Mouse (Mus musculus) heart, embryonic 13.5 days (tissue): ENCODE measurements at regions not wholly inside any gene's neighbourhood (a gene's known extent, or its start where the extent isn't known, plus 50 kb on each side); places are given as distances from the start of the nearest gene placed in this dataset.

Source experiments
- ATAC-seq: fragments of 200-750 bp; cut with Nextera tagmentation; 2 replicates; pipeline ENCODE4 v1.8.0; 2017; ENCODE audit warnings: moderate TSS enrichment; ENCODE audit not compliant: insufficient number of reproducible peaks, low FRiP score, low TSS enrichment; ENCODE audit errors: extremely low read depth
- H3K27ac ChIP-seq: fragments of 300-500 bp; sonication (generic); replicated peaks from 2 replicates; pipeline ENCODE4 v1.5.1; 2015; ENCODE audit warnings: moderate library complexity, mild to moderate bottlenecking, inconsistent platforms
- H3K27me3 ChIP-seq: fragments of 300-500 bp; sonication (generic); replicated peaks from 2 replicates; pipeline ENCODE4 v1.6.1; 2015; ENCODE audit warnings: mild to moderate bottlenecking, inconsistent platforms
- H3K36me3 ChIP-seq: fragments of 300-500 bp; sonication (generic); 2 replicates; pipeline ENCODE4 v1.6.1; 2015; ENCODE audit warnings: mild to moderate bottlenecking, inconsistent platforms
- H3K4me1 ChIP-seq: fragments of 300-500 bp; sonication (generic); 2 replicates; pipeline ENCODE4 v1.6.1; 2015; ENCODE audit warnings: inconsistent platforms
- H3K4me2 ChIP-seq: fragments of 300-500 bp; sonication (generic); 2 replicates; pipeline ENCODE4 v1.6.1; 2015; ENCODE audit warnings: inconsistent platforms, mild to moderate bottlenecking, moderate library complexity
- H3K4me3 ChIP-seq: fragments of 300-500 bp; sonication (generic); 2 replicates; pipeline ENCODE4 v1.5.1; 2015; ENCODE audit warnings: moderate library complexity, mild to moderate bottlenecking, inconsistent platforms
- H3K9ac ChIP-seq: fragments of 300-500 bp; sonication (generic); 2 replicates; pipeline ENCODE4 v1.6.1; 2015; ENCODE audit warnings: inconsistent platforms, mild to moderate bottlenecking, moderate library complexity
- H3K9me3 ChIP-seq: fragments of 300-500 bp; sonication (generic); 2 replicates; pipeline ENCODE4 v1.6.1; 2016; ENCODE audit warnings: inconsistent platforms
- WGBS: fragments of 180-500 bp; shearing (Covaris S2); methylation state at CpG from one replicate; pipeline ENCODE4 v1.1.7; 2015; ENCODE audit warnings: mixed read lengths; 5-methylcytosine and 5-hydroxymethylcytosine counted together

GRCm38 (mm10) chr2:50588652-50589051 is 292.1 kb upstream of the Mmadhc start:
- no peaks in the 10 kb centered on the region for H3K27me3 ChIP-seq
- H3K4me3 ChIP-seq = no peak overlapping the region
- H3K9ac ChIP-seq = no peak overlapping the region
- no peak overlapping the region for H3K4me2 ChIP-seq
- no peak for ATAC-seq
- WGBS = 71% methylated on average over 6 of the region's 6 CpGs
- H3K27ac ChIP-seq = no peak overlapping the region
- H3K4me1 ChIP-seq = no peaks in the 10 kb centered on the region
- no peaks in the 10 kb centered on the region for H3K36me3 ChIP-seq
- H3K9me3 ChIP-seq = no peaks in the 10 kb centered on the region

- Histone ChIP-seq H3K4me1 (no peaks in the 10 kb centered on the region), H3K27ac (no peak overlapping the region), H3K4me2 (no peak overlapping the region), H3K27me3 (no peaks in the 10 kb centered on the region), H3K9ac (no peak overlapping the region), H3K9me3 (no peaks in the 10 kb centered on the region), H3K4me3 (no peak overlapping the region), H3K36me3 (no peaks in the 10 kb centered on the region)
- WGBS = 62% methylated on average over 6 of the region's 6 CpGs
- ATAC-seq = no peak
Measured at GRCm38 (mm10) chr2:50586321-50587050, 289.9 kb upstream of the Mmadhc start.

GRCm38 (mm10) chr2:50579620-50580019 is 283.0 kb upstream of the Mmadhc start:
- no peaks in the 10 kb centered on the region for H3K9me3 ChIP-seq
- WGBS = 74% methylated on average over 2 of the region's 2 CpGs
- no peak overlapping the region for H3K27ac ChIP-seq
- no peak overlapping the region for H3K4me3 ChIP-seq
- no peak for ATAC-seq
- no peak overlapping the region for H3K9ac ChIP-seq
- H3K36me3 ChIP-seq = no peaks in the 10 kb centered on the region
- no peaks in the 10 kb centered on the region for H3K27me3 ChIP-seq
- H3K4me2 ChIP-seq = no peak overlapping the region
- H3K4me1 ChIP-seq = no peaks in the 10 kb centered on the region

GRCm38 (mm10) chr2:50578278-50579043 is 281.9 kb upstream of the Mmadhc start:
- H3K4me2 ChIP-seq = no peak overlapping the region

GRCm38 (mm10) chr2:50577736-50578135 is 281.1 kb upstream of the Mmadhc start:
- Histone ChIP-seq H3K27me3 (no peaks in the 10 kb centered on the region), H3K9ac (no peak overlapping the region), H3K4me1 (peaks cover 8% of the 10 kb centered on the region), H3K4me2 (no peak overlapping the region), H3K36me3 (no peaks in the 10 kb centered on the region), H3K4me3 (no peak overlapping the region), H3K9me3 (no peaks in the 10 kb centered on the region), H3K27ac (no peak overlapping the region)
- 85% methylated on average over 9 of the region's 9 CpGs for WGBS
- no peak for ATAC-seq

More at GRCm38 (mm10) chr2:50578278-50579043, 281.9 kb upstream of the Mmadhc start:
- Histone ChIP-seq H3K27me3 (no peaks in the 10 kb centered on the region), H3K4me1 (peaks cover 4% of the 10 kb centered on the region; the same call in 1 of the 2 replicates), H3K27ac (no peak overlapping the region), H3K9ac (no peak overlapping the region), H3K4me3 (no peak overlapping the region), H3K9me3 (no peaks in the 10 kb centered on the region), H3K36me3 (no peaks in the 10 kb centered on the region)
- no peak for ATAC-seq
- 67% methylated on average over 6 of the region's 6 CpGs for WGBS

GRCm38 (mm10) chr2:50573455-50573854 is 276.9 kb upstream of the Mmadhc start:
- no peaks in the 10 kb centered on the region for H3K27me3 ChIP-seq
- ATAC-seq = no peak
- H3K9me3 ChIP-seq = no peaks in the 10 kb centered on the region
- H3K4me3 ChIP-seq = no peak overlapping the region
- no peak overlapping the region for H3K4me2 ChIP-seq
- H3K9ac ChIP-seq = no peak overlapping the region
- H3K36me3 ChIP-seq = no peaks in the 10 kb centered on the region
- 58% methylated on average over 3 of the region's 3 CpGs for WGBS
- peaks cover 8% of the 10 kb centered on the region for H3K4me1 ChIP-seq
- H3K27ac ChIP-seq = no peak overlapping the region

GRCm38 (mm10) chr2:50571021-50571420 is 274.4 kb upstream of the Mmadhc start:
- no peak for ATAC-seq
- H3K9ac ChIP-seq = no peak overlapping the region
- no peak overlapping the region for H3K27ac ChIP-seq
- no peak overlapping the region for H3K4me2 ChIP-seq
- peaks cover 8% of the 10 kb centered on the region for H3K4me1 ChIP-seq
- H3K27me3 ChIP-seq = no peaks in the 10 kb centered on the region
- H3K4me3 ChIP-seq = no peak overlapping the region
- H3K36me3 ChIP-seq = no peaks in the 10 kb centered on the region
- H3K9me3 ChIP-seq = no peaks in the 10 kb centered on the region
- WGBS = 83% methylated on average over 4 of the region's 4 CpGs

- Histone ChIP-seq H3K4me3 (no peak overlapping the region), H3K4me1 (peaks cover 8% of the 10 kb centered on the region), H3K27ac (no peak overlapping the region), H3K27me3 (no peaks in the 10 kb centered on the region), H3K36me3 (no peaks in the 10 kb centered on the region), H3K9ac (no peak overlapping the region), H3K9me3 (no peaks in the 10 kb centered on the region), H3K4me2 (no peak overlapping the region)
- 71% methylated on average over 7 of the region's 7 CpGs for WGBS
- ATAC-seq = no peak
Measured at GRCm38 (mm10) chr2:50569502-50570285, 273.1 kb upstream of the Mmadhc start.

- Histone ChIP-seq H3K27ac (no peak overlapping the region), H3K9me3 (no peaks in the 10 kb centered on the region), H3K4me3 (no peak overlapping the region), H3K4me2 (no peak overlapping the region), H3K36me3 (no peaks in the 10 kb centered on the region), H3K4me1 (peaks cover 8% of the 10 kb centered on the region), H3K27me3 (no peaks in the 10 kb centered on the region), H3K9ac (no peak overlapping the region)
- no peak for ATAC-seq
- 68% methylated on average over 8 of the region's 8 CpGs for WGBS
Measured at GRCm38 (mm10) chr2:50568777-50569501, 272.3 kb upstream of the Mmadhc start.

- 45% methylated on average over 1 of the region's 1 CpGs for WGBS
- Histone ChIP-seq H3K4me3 (no peak overlapping the region), H3K27ac (no peak overlapping the region), H3K4me2 (no peak overlapping the region), H3K27me3 (no peaks in the 10 kb centered on the region), H3K36me3 (no peaks in the 10 kb centered on the region), H3K4me1 (no peaks in the 10 kb centered on the region), H3K9ac (no peak overlapping the region), H3K9me3 (no peaks in the 10 kb centered on the region)
- no peak for ATAC-seq
Measured at GRCm38 (mm10) chr2:50567542-50567941, 270.9 kb upstream of the Mmadhc start.

GRCm38 (mm10) chr2:50554031-50554430 is 257.4 kb upstream of the Mmadhc start:
- Histone ChIP-seq H3K36me3 (no peaks in the 10 kb centered on the region), H3K9me3 (no peaks in the 10 kb centered on the region), H3K27me3 (no peaks in the 10 kb centered on the region), H3K4me1 (no peaks in the 10 kb centered on the region), H3K4me2 (no peak overlapping the region), H3K9ac (no peak overlapping the region), H3K4me3 (no peak overlapping the region), H3K27ac (no peak overlapping the region)
- ATAC-seq = no peak
